8 mouse cellular contexts compared by ENCODE assay signal in genomic region chr15:81872262-81873136, GRCm38 (mm10). TPM values are rescaled to one million over a fixed set of nuclear protein-coding genes. Genes with fewer than 3 reads are reported as not detected.
DNase-seq lines count a peak whose midpoint lies in the region; ATAC-seq lines count a peak whose summit lies in the region.

Gene Aco2, plus strand, starts transcription at chr15:81872309.

- H3K9ac ChIP-seq in hindbrain, embryonic 14.5 days: peak within 1 kb of the TSS; percentile 82

- DNase-seq in R1 (ENCODE audit: low read depth, low spot score): peak; percentile 99
- DNase-seq in cerebellum, postnatal 25 days: peak; percentile 99
- peak; percentile 99 for DNase-seq in frontal cortex, postnatal 25 days (ENCODE audit: low spot score in 2 of 2)
- peak; percentile 100 for DNase-seq in hindbrain, embryonic 14.5 days (ENCODE audit: low spot score)
- DNase-seq in left cerebral cortex, adult 11 months (ENCODE audit: low spot score): peak; percentile 98
- peak; percentile 98 to 99 for DNase-seq in lung, postnatal 4 days
- DNase-seq in retina, postnatal 7 days (ENCODE audit: low read depth, low spot score): peak; percentile 100
- peak; percentile 91 for DNase-seq in urinary bladder, adult 2 months (ENCODE audit: low spot score)

- H3K4me3 ChIP-seq in hindbrain, embryonic 14.5 days (replicated peaks; ENCODE audit: low read length): peak within 1 kb of the TSS; percentile 72

- H3K4me2 ChIP-seq in hindbrain, embryonic 14.5 days (replicated peaks): peak within 1 kb of the TSS; percentile 74

- peak within 1 kb of the TSS; percentile 99 for H3K27ac ChIP-seq in hindbrain, embryonic 14.5 days

- peaks cover 31% of the 10 kb centered on the region for H3K36me3 ChIP-seq in hindbrain, embryonic 14.5 days (replicated peaks; ENCODE audit: control insufficient read depth, insufficient read depth)

- no peaks in the 10 kb centered on the region for H3K27me3 ChIP-seq in hindbrain, embryonic 14.5 days (ENCODE audit: control insufficient read depth, insufficient read depth, low read length)

- under 1% methylated on average over 53 of the region's 53 CpGs for WGBS in hindbrain, embryonic 14.5 days

- peak; percentile 84 for ATAC-seq in hindbrain, embryonic 14.5 days (ENCODE audit: low FRiP score)

- H3K4me1 ChIP-seq in hindbrain, embryonic 14.5 days (replicated peaks; ENCODE audit: control insufficient read depth, insufficient read depth, low read length): peaks cover 16% of the 10 kb centered on the region

- H3K9me3 ChIP-seq in hindbrain, embryonic 14.5 days (ENCODE audit: control insufficient read depth, low read length): no peaks in the 10 kb centered on the region

RNA-seq across cellular contexts. Expression of gene Aco2, which starts in this region (rescaled TPM):
- polyA plus RNA-seq in hindbrain, embryonic 14.5 days (2014; fragmentation: Nextera tagmentation; extraction: Ambion mirVana): 252 and 281 TPM in 2 replicates
- 185 and 189 TPM in 2 replicates for polyA plus RNA-seq in urinary bladder, adult 2 months (2012; rRNA removed)

Comparison
In these comparisons a context has a peak if more than half of its experiments do, and no peak if none do; other contexts are left out.
1. Peak in every context shown above with its lines: DNase-seq, ATAC-seq, H3K4me3 ChIP-seq and H3K27ac ChIP-seq.